Mouse (Mus musculus) layer of hippocampus, postnatal 10 days (tissue): ENCODE results near the gene Runx1. TPM values are rescaled to one million over a fixed set of nuclear protein-coding genes. Genes with fewer than 3 reads are reported as not detected.

ENCODE experiments used
- DNase-seq, 2 experiments: peaks; one replicate each; pipeline ENCODE4 v3.0.0; 2021; ENCODE audit warnings: low spot score in 2 of 2
- total RNA-seq, 2 experiments: library from RNA; stranded (reverse); gene quantifications; 2 replicates each; pipeline ENCODE4 v1.2.3; 2021

Runx1 gene
- total RNA-seq, 2 experiments from 2014 or later, result 0.69 to 1.1 TPM

- no peak for DNase-seq
Observed at GRCm38 (mm10) chr16:92748272-92748671, 77.7 kb downstream of the Runx1 start.

DNA sequence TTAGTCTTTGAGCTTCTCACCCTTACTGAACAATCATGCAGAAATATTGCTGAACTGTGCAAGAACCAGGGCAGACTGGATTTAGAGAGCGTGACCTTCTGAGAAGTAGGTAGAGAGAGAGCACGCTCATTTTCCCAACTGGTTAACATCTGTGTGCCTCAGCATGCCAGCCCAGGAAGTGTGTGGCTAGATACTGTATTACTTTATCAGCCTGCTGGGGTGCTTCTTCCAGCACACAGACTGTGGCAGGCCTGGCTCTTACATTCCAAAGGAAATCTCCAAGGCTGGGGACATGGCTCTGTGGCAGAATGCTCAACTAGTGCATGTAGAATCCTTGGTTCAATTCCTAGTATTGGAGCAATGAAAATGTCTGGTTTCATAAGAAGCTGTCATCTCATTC, 78.9 kb downstream of the Runx1 start:
- DNase-seq, result no peak

DNA sequence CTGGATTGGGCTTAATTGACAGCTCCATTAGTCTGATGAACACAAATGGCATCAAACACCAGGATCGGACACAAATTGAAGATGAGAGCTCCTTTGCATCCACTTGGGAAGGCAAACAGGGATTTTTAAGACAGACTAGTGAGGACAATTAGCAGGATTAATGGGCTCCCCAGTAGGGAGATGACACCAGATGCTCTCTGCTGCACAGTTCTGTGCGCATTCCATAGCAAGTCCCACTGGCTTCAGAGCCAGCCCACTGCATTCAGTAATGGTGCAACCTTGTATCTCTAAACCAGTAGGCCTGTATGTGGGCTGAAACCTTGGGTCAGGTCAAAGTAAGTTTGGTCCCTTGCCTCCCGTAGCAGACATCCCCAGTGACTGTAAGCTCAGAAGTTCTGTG, 80.7 kb downstream of the Runx1 start:
- no peak for DNase-seq

- DNase-seq, result no peak
Observed at GRCm38 (mm10) chr16:92744172-92744777, 81.7 kb downstream of the Runx1 start.

DNA sequence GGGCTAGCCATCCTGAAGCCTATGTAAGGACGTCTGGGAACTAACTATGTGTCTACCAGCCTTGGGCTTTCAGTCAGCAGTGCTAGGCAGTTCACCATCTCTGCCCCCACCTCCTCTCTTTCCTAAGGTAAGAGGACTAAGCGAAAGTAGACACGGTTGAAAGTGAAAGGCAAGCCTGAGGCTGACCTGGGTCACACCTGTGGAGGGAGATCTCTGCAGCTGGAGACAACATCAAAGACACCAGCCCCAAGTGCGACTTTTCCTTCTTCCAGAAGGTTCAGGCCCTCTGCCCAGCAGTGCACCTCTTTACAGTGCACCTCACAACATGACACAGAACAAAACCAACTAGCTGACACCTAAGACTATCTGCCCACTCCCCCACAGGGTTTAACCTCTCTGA, 82.2 kb downstream of the Runx1 start:
- DNase-seq, result no peak

DNA sequence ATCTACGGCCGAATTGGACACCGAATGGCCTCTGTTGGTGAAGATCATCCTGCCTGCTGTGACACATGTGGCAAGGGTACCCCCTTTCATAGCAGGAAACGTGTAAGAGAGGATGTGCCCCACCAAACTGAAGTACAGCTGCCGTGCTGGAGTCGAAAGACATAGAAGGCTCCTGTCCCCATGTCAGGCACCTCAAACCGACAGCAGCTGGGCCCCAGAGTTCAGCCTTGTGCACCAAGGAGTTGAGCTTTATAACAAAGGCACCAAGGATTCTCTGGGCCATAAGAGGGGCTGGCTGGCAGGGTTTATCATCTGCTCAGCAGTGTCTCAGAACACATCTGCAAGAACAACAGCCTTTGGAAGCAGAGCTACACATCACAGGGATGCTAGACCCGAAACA, 84.6 kb downstream of the Runx1 start:
- no peak for DNase-seq

GRCm38 (mm10) chr16:92740541-92740940, 85.4 kb downstream of the Runx1 start:
- DNase-seq, result no peak

GRCm38 (mm10) chr16:92739997-92740396, 86.0 kb downstream of the Runx1 start:
- DNase-seq, result no peak

- no peak for DNase-seq
Observed at GRCm38 (mm10) chr16:92739071-92739793, 86.7 kb downstream of the Runx1 start.

DNA sequence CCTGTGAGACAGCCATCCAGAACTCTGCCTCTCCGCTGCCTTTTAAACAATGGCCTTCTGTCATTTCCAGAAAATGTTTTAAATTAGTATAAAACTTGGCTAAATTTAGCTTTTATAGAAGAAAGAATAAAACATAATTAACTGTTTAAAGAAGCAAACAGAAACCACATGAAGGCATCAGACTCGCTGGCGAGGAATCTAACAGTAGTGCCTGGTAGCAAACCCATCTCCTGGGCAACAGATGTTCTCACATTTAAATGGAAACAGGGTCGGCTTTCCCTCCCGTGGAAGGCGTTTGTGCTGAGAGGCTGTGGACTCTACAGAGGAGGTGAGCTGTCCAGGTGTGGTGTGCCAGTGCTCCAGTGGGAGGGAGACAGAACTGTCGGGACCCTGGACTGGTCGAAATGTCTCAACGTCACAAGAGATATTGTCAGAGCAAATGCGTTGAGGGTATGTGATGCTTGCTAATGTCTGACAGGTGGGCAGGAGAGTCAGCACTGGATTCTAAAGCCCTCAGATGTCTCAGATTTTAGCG, 87.4 kb downstream of the Runx1 start:
- no peak for DNase-seq

- no peak for DNase-seq
Observed at GRCm38 (mm10) chr16:92726870-92727269, 99.1 kb downstream of the Runx1 start.

DNA sequence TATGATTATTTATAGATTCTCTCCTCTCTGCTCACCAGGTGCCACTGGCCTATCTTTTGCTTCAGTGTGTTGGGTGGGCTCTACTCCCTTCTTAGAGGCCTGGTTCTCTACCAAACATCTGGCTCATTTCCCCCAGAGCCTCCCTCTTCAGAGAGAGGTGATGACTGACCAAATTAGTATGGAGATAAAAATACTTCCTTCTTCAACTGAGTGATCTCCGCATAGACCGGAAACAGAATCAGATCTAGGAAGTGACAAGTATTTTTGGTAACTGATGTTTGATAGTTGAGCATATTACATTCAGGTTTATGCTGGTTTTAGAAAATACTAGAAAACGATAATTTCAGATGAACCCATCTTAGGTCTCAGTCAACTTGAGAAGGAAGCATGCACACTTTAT, 101.4 kb downstream of the Runx1 start:
- DNase-seq, result no peak

- DNase-seq, result no peak
Observed at GRCm38 (mm10) chr16:92720678-92721077, 105.3 kb downstream of the Runx1 start.

DNA sequence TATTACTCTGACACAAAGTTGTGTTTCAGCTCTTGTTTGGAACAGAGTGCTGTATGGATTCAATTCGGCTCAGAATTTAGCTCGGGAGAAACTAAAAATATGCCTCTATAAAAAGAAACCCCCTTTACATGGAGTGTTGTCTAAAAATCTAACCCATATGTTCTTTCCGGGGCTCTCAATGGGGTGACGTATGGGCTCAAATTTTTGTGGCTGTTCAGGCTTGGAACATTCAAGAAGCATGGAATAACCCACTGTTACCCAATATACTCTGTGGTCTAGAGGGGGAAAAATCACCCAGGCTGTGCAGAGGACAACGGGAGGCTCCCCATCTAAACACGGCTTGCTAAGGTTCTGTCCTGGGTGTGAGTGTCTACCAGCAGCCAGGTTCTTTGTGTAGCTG, 106.2 kb downstream of the Runx1 start:
- no peak for DNase-seq

GRCm38 (mm10) chr16:92715599-92716483, 110.1 kb downstream of the Runx1 start:
- DNase-seq, result no peak

GRCm38 (mm10) chr16:92710161-92710560, 115.8 kb downstream of the Runx1 start:
- DNase-seq, result no peak

DNA sequence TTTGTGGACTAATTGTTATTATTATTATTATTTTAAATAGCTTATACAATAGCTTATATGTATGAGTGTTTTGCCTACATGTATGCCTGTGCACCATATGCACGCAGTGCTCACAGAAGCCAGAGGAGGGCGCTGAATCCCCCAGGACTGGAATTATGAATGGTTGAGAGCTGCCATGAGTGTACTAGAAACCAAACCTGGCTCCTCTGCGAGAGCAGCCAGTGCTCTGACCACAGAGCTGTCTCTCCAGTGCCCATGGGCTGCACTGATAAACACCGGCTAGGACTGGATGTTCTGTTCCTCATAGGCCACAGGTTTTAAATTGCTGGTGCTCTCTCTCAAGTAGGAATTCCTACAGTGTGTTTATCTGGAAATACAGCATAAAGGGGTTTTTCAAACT, 117.2 kb downstream of the Runx1 start:
- DNase-seq, result no peak

- peak; percentile 39 to 57 for DNase-seq
Observed at GRCm38 (mm10) chr16:92707712-92708111, 118.2 kb downstream of the Runx1 start.

DNA sequence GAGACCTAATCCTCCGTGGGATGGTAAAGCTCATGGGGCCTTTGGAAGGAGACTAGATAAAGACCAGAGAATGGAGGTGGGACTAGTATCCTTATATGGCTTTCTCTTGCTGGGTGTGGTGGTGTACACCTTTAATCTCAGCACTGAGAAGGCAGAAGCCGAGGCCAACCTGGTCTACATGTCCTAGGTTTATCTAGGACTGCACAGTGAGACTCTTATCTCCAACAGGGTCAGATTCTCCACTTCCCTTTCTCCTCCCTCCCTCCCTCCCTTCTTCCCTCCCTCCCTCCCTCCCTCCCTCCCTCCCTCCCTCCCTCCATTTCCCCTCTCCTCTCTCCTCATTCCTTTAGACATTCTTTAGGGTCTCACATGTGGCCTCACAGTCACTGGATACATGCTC, 118.8 kb downstream of the Runx1 start:
- DNase-seq, result no peak

DNA sequence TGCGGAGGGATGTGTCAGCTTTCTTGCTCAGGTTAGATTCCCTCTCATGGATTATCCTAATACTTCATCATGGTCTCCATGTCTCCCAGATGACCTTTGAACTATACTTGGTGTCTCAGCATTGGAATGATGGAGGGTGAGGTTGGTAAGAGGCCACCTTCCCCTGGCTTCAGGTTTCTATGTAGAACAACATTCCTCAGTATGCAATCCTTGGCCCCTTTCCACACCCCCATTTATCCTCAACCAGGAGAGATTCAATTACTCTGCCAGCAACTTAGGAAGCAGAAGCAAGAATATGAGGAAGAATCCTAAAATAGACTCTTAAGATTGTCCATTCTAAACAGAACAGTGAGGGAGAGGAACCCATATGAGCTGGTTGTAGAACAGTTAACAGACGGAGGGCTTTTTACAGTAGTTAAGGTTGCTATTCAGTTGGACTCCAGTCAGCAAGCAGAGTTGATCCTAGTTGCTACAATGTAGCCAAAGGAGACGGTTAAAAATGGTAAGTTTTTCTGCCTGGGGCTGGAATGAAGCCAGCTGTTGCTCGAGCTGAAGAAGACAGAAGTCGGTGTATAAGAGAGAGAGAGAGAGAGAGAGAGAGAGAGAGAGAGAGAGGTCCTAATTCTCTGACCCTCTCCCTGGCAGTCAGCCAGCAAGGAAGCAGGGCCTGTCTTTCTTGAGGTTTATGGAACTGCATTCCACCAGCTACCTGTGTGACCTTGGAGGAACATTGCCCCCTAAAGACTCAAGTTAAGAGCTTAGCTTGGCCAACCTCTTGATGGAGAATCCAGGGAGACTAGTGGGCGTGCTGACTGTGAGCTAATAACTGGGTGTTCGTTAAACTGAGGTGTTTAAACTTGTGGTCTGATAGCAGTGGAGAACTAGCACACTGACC, 120.1 kb downstream of the Runx1 start:
- no peak for DNase-seq

GRCm38 (mm10) chr16:92703850-92704249, 122.1 kb downstream of the Runx1 start:
- no peak for DNase-seq
